Mouse (Mus musculus) retina, postnatal 7 days (tissue): ENCODE measurements around the gene P2rx7.
"Not testable (repeated sequence)": the region's sequence is repeated elsewhere in the genome, so short reads cannot be mapped to it uniquely, and the experiment has no call there.

ENCODE experiments used
- DNase-seq: peaks from one replicate; pipeline ENCODE4 v3.0.0-alpha.2; 2012; ENCODE audit warnings: low read depth, low spot score

The P2rx7 gene

GRCm38 (mm10) chr5:122646050-122646449, 2.3 kb downstream of the P2rx7 start:
- no peak for DNase-seq

- DNase-seq, result no peak
Measured at GRCm38 (mm10) chr5:122647256-122647924, 3.7 kb downstream of the P2rx7 start.

- not testable (repeated sequence) for DNase-seq
Measured at GRCm38 (mm10) chr5:122647952-122648374, 4.3 kb downstream of the P2rx7 start.

- DNase-seq, result no peak
Measured at GRCm38 (mm10) chr5:122649264-122649663, 5.6 kb downstream of the P2rx7 start.

- DNase-seq, result no peak
Measured at GRCm38 (mm10) chr5:122650100-122650499, 6.4 kb downstream of the P2rx7 start.

- DNase-seq, result no peak
Measured at GRCm38 (mm10) chr5:122652506-122652905, 8.8 kb downstream of the P2rx7 start.

- no peak for DNase-seq
Measured at GRCm38 (mm10) chr5:122653112-122653445, 9.4 kb downstream of the P2rx7 start.

GRCm38 (mm10) chr5:122653446-122654267, 9.9 kb downstream of the P2rx7 start:
- no peak for DNase-seq

GRCm38 (mm10) chr5:122654268-122654573, 10.5 kb downstream of the P2rx7 start:
- DNase-seq, result no peak

- no peak for DNase-seq
Measured at GRCm38 (mm10) chr5:122656808-122657207, 13.1 kb downstream of the P2rx7 start.

- no peak for DNase-seq
Measured at GRCm38 (mm10) chr5:122662501-122662900, 18.8 kb downstream of the P2rx7 start.

- no peak for DNase-seq
Measured at GRCm38 (mm10) chr5:122665036-122665435, 21.3 kb downstream of the P2rx7 start.

- no peak for DNase-seq
Measured at GRCm38 (mm10) chr5:122668981-122669897, 25.5 kb downstream of the P2rx7 start.

- not testable (repeated sequence) for DNase-seq
Measured at GRCm38 (mm10) chr5:122671641-122672040, 27.9 kb downstream of the P2rx7 start.

- no peak for DNase-seq
Measured at GRCm38 (mm10) chr5:122672298-122672697, 28.6 kb downstream of the P2rx7 start.

GRCm38 (mm10) chr5:122676002-122676401, 32.3 kb downstream of the P2rx7 start:
- DNase-seq, result no peak

GRCm38 (mm10) chr5:122677983-122678382, 34.3 kb downstream of the P2rx7 start:
- DNase-seq, result no peak

GRCm38 (mm10) chr5:122679881-122680280, 36.2 kb downstream of the P2rx7 start:
- DNase-seq, result no peak

GRCm38 (mm10) chr5:122681276-122681675, 37.6 kb downstream of the P2rx7 start:
- no peak for DNase-seq

- no peak for DNase-seq
Measured at GRCm38 (mm10) chr5:122683926-122684325, 40.2 kb downstream of the P2rx7 start.

- no peak for DNase-seq
Measured at GRCm38 (mm10) chr5:122687391-122687790, 43.7 kb downstream of the P2rx7 start.

GRCm38 (mm10) chr5:122689153-122689552, 45.4 kb downstream of the P2rx7 start:
- no peak for DNase-seq
